Mouse (Mus musculus) cerebellum, postnatal 14 days (tissue): ENCODE measurements at regions not wholly inside any gene's neighbourhood (a gene's known extent, or its start where the extent isn't known, plus 50 kb on each side); places are given as distances from the start of the nearest gene placed in this dataset.

ENCODE experiments used
- DNase-seq, 2 experiments: peaks; one replicate each; pipeline ENCODE4 v3.0.0; 2021; ENCODE audit warnings: mixed read lengths in 2 of 2

DNA sequence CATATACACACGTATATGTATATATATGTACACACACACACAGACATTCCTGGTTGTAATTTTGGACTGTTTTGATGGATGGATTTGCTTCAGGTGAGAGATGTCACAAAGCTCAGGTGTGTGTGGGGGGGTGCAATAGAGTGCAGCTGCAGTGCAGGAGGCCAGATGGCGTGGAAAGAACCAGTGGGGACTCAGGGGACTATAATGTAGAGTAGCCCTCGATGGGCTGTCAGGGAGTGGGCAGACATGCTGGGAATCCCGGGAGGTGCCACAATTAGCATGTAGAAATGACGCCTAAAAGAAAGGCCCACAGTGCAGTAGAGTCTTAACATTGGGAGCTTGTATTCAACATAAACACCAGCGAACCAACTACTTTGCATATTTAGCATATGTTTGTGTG lies 763.5 kb upstream of the Car8 start:
- DNase-seq: no peak

DNA sequence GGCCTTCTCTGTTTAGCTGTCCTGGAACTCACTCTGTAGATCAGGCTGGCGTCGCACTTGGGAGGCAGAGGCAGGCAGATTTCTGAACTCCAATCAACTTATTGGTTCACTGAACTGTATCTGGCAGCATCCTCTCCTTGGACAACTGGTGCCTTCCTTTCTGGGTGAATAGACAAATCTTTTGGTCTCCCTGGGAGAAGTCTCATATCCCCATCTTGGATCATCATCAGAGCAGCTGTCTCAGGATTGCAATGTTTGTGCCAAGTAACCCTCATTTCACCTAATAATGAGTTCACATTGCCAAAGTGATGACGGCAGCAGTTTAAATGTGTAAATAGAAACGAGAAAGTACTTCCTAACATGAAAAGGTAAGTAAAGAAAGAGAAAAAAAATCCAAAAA lies 759.8 kb upstream of the Car8 start:
- peak in 1 of 2 experiments; percentile 29 for DNase-seq

DNA sequence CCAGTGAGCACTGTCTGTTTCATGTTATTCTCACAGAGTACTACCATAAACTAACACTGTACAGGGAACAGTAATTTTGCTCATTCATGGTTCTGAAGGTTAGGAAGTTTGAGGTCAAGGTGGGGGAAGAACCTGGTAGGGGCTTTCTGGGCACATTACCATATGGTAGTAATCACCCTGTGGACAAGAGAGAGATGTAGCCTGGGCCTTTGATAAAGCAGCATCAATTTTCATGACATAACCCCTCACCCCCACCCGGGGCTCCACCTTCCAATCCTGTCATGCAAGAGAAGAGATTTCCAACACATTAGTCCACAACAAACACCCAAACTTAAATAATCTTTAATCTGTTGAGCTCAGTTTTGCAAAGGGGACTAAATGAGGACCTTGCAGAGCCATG lies 753.3 kb upstream of the Car8 start:
- DNase-seq: no peak

DNA sequence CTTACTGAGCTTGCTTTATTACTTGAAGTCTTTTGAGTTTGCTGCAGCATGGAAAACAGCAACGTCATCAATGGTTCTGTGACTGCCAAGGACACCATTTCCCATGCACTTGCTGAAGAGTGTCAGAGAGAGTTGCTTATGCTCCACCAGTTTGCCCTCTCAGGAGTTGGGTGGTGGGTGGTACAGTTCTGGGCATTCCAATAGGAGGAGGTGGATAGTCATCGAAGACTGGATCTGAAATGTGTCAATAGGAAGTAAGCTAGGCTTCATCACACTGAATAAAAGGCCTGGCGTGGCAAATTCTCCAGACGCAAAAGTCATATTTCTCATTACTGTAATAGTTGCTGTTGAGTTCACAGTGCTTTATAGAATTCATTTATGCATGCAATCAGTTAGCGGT lies 751.7 kb upstream of the Car8 start:
- no peak for DNase-seq

DNA sequence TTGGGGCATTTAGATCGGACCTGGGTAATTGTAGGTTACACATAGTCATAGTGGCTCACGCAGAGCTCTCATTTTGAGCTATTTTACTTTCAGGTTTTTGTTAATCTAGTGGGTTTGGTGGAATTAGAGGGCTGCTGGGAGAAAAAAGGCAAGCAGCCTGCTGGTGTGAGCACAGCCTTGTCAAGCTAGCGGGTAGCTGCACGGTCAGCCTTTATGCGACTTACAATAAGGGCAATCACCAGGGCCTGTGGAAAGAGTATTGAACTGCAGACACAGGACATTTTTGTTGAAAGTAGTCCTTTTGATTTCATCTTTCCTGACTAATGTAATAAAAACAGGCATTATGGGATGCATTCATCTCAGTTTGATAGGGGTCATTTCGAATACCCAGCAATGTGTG lies 750.8 kb upstream of the Car8 start:
- no peak for DNase-seq

DNA sequence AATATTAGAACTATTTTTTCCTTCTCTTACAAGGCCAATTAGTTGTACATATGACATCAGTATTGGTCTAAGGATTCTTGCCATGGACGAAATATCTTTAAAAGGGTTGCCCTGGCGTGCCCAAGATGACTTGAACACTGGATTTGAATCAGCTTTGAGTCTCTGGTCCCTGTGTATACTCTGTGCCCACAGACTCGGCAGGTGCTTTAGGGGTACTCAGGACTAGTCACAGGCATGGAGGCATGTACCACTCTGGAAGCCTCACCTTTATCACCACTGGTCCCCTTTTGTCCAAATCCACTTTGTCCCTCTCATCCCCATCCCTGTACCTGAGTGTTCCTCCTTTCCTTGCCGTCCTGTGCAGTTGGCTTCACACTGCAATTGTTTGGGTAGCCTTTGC lies 750.3 kb upstream of the Car8 start:
- no peak for DNase-seq

DNA sequence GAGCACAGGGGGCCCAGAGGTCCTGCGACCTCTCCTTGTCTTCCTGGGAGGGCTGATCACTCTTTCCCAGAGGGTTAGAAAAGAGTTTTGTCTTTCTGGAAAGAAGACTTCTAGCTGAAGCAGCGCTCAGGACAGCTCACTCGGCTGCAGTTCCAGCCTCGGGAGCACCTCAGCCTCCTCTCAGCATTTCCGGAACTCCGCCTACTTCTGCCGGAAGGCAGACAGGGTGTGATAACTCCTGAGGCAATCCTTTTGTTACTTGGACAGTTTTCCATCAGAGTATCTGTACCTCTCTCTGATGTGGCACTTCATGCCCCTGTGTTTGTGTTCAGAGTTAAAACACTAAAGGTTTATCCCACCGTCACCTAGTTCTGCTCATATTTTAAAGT lies 749.5 kb upstream of the Car8 start:
- DNase-seq: no peak

DNA sequence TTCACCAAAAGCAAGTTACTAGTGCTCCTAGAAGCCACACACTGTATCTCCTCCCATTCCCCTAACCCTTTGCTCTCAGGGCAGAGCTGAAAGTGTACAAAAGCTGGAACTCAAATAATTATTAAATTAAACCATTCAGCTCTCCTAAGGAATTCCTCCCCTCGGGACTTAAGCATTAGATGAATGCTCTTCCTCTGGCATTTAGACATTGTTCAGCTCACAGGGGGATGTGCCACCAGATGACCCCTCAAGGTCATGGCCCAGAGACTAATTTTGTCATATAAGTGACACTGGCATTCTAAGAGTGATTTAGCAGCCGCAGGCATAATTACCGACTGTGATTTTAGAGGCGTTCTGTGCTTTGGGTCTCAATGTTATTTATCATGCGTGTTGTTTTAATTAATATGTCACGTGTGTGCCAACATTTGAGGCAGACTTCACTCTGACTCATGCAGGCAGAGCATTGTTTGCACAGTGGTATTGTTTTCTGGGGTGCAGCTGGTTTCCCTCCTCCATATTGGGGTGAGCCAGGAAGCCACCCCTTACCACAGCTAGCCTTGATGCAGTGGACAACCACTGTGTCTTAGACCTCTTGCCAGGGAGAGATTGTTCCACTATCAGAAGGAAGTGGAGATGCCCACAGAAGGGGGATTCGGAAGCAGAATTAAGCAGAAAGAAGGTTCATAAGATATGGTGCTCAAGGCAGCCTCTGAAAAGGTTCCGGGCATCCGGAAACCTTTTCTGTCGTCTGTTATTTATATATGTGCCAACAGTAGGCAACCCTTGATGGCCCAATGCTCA lies 748.9 kb upstream of the Car8 start:
- no peak for DNase-seq

DNA sequence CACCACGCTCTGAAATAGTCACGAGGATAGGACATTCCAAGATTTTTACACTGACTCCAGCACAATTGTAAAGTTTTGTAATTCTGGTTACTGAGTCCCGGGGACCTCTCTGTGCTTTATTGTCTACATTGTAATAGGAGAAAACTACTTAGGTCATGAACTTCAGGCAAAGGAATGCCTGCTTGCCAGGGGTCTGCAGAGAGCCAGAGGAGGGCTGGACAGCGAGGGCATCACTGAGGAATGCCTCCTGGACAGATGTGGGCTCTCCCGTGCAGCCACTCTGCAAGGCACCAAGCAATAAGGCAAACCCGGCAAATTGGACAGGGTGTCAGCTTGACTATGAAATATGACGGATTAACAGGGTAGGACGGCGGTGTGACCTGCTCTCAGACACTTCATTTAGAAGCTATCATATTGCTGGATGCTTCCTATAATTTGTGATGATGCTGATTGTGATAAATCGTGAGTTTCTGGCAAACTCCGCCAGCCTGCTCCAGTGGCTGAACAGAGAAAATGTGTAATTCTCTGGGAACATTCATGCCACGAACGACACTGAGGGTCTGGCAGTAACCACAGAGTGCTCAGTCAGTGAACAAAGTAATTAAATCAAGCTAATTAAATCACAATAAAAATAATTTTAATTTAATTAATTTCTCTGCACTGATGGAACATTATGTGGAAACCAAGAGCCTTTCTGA lies 747.7 kb upstream of the Car8 start:
- DNase-seq: no peak

DNA sequence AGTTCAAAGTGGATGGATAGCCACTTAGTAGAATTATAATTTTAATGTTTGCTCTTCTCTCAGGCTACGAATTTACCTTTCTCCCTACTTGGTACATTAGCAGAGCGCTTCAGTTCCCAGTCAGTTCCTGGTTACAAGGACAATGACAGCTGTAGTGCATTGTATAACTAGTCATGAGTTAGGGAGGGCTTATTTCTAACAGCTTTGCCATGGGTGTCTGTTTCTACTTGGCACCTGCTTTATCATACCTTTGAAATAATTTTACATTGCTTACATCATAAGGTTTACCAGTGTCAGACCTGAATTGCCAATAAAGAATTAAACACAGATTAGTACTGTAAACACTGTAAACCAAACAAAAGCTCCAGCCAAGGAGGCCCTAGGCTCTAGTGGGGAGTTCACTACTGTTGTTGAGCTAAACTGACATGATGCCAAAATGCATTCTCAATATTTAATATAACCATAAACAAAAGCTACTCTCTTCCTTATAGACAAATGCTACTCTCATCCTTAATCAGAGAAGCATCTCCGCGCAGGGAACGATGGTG lies 745.3 kb upstream of the Car8 start:
- DNase-seq: no peak

DNA sequence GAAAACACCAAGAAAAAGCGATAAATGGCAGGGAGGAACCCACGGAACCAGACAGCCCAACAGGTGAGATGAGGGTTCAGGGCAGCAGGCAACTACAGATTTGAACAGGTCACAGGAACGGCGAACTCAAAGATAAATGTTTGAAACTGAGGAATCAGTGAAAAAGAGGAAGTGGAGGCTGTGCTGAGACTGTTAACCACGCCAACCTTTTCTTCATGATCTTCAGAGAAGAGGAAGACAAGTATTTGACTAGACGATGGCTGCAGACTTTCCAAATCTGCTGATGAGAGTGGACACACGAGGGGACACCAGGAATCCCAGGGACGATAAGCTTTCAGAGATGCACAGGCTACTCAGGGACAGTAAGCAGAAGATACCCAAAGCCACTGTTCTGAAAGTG lies 740.1 kb upstream of the Car8 start:
- DNase-seq: no peak

DNA sequence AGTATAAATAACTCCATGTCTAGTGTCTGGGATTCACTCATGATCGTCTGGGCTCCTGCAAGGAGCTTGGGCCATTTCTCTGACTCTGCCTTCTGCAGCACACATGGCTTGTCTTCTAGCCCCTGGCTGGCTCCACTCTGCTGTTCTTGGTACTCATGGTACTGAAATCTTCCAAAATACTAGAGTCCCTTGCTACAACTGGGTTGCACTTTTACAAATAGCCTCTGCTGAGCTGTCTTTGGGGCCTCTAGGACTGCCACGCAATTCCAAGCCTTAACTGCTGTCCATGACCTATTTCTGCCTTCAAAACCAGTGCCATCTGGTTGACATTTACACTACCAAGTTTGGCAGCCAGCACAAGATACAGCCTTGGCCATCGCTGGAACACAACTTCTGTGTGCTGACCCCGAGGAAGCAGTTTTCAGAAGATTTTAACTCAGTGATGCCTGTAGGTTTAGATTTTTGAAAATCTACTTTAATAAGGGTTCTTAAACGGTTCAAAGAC lies 731.2 kb upstream of the Car8 start:
- DNase-seq: peak in 1 of 2 experiments; percentile 28

DNA sequence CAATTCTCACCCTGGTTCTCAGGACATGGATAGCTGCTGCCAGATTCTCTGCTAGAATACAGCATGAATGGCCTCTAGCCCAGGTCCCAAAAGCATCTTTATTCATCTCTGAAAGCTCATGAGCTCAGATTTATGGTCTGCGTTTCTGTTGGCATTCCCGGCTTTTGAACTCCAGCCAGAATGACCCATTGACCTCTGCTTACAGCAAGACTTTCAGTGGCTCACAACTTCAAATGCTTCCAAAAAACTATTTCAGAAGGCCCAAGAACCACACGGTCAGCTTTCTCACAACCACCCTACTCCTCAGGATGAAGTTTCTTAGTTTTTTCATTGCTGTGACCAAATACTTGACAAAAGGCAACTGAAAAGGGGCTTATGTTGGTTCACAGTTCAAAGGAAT lies 729.9 kb upstream of the Car8 start:
- DNase-seq: no peak

DNA sequence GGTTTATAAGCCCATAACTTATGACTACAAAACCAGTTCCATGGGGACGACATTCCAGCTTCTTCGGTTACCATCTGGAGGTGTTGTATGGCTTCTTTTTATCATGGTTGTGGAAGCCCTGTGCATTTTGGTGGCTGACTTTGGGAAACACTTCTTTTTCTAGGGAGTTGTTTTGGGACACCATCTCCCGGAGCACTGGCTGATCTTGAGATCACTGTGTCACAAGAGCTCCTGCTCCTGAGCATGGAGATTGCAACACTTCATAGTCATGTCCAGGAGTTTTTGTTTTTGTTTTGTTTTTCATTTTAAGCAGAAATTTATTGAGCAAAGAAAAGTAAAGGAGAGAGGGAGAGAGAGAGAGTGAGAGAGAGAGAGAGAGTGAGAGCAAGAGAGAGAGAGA lies 729.1 kb upstream of the Car8 start:
- DNase-seq: no peak

DNA sequence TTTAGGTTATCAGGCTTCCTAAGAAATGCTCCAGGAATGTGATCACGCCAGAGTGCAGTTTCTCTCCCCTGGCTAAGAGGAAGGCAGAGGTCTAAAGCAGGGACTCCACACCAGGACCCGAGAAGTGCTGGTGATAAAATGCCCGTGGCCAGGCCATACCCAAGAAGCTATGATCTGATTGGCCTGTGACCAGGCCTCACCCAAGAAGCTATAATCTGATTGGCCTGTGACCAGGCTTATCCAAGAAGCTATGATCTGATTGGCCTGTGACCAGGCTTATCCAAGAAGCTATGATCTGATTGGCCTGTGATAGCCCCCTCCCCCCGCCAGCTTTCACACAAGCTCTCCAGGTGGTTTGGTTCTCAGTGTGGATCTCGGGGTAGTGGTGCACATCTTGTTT lies 726.7 kb upstream of the Car8 start:
- no peak for DNase-seq

DNA sequence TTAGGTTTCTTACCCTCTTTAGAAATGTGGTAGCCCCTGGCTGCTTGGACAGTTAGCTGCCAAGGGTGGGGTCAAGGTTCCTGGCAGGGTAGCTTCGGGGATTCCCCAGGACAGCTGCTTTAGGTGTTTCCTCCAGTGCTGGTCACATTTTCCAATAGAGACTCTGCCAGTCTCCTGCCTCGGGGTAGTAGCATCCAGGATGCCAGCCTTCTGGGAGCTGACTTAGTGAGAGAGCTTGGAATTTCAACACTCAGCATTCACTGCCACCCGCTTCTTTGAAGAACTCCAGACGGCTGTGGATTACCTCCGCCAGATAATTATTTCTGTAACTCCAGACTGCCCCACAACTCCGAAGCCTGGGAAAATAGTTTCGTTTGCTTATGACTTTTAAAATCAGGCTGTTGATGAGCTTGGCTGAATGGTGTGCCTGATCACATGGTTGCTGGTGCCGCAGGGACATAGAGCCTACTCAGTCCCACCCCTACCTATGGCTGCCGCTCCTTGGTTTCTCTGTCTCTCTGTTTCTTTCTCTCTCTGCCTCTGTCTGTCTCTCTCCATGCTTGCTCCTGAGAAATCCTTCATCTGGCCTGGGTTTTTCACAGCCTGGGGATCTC lies 724.2 kb upstream of the Car8 start:
- peak in 1 of 2 experiments; percentile 40 for DNase-seq

DNA sequence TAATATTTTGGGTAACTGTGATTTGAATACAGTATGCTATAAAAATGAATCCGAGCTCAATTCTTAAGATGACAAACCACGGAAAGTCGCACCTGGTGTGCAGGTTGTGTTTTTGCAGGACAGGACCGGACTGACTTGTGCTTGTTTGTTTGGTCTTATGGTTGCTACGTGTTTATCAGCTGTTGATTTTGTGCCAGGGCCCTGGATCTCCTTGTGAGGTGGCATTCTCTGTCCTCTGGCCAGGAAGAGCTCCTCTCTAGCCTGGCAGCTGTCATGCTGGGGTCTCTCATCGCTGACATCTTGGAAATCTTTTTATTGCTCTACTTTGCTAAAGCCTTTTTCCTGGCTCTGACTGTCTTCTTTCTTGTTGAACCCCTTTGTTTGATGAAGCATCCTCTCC lies 723.0 kb upstream of the Car8 start:
- peak in 1 of 2 experiments; percentile 37 for DNase-seq

DNA sequence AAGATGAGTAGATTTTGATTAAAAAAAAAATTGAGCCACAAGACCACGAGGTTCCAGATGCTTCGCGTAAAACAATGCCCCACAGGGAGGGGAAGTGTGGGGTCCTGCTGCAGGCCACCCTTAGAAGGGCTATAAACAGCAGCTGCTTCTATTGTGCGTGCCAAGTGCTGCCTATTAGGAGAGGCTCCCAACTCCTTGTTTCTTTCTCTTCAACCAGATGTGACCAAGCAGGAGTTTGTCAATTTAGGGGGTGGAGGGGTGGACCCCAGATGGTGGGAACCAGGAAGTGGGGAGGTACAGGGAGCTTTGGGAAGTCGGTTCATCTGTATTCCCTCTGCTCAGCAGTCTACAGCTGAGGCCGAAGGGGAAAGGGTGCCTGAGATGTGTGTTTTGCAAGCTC lies 718.9 kb upstream of the Car8 start:
- DNase-seq: no peak

DNA sequence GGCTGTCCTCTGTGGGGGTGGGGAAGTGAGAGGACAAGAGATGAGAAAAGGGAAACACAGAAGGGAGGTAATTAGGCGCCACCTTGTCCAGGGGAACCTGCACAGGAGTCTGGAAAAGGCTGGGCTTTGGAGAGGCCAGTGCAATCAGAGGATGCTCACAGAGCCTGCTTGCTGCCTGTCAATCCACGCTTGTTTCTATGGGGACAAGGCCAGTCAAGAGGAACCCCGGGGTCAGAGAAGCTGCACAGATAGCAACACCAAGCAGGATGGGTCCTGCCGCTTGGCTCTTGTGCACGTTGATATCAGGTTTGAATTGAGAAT lies 718.1 kb upstream of the Car8 start:
- peak; percentile 47 to 51 for DNase-seq

DNA sequence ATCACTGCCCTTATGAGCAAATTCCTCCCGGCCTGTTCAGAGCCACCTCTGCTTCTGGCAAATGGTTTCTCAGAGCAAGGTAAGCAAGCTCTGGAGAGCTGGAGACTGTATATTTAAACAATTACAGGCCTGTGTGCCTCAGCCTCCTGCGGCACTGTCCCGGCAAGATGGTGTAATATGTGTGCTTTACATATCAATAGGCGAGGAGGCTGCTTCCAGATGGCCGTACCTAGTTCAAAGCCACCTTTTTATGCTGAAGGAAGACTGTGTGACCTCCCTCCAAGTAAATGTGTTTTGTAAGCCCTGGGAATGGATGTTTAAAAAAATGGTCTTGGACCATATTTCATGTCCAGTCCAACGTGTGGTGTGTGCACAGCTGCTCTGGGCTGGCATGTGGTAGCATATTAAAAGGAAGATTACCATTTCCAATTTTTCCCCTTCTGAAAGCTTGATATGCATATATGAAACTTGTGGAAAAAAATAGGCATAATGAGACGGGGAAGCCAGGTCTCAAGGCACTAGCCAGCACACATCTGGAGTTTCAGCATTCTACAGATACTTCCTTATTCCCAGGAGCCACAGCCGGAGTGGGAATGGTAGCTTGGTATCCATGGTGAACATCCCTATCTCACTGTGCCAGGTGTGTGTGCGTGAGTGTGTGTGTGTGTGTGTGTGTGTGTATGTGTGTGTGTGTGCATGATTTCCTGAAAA lies 717.6 kb upstream of the Car8 start:
- no peak for DNase-seq

DNA sequence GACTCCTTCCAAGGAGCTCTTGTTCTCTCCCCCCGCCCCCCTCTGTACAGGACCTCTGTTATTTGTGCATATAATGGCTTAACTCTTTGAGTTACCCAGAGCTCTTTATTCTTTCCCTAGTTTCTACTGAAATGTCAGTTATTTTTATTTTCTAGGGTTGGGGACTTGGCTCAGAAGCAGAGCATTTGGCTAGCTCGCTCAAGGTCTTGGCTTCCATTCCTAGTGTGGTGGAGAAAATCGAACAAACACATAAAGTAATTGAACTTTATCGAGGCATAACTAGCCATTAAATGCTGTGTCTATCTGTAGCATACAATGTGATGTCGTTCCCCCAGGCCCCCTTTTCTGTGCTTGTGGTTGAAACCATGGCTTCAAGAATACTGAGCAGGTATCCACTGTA lies 716.5 kb upstream of the Car8 start:
- DNase-seq: peak; percentile 30 to 63

DNA sequence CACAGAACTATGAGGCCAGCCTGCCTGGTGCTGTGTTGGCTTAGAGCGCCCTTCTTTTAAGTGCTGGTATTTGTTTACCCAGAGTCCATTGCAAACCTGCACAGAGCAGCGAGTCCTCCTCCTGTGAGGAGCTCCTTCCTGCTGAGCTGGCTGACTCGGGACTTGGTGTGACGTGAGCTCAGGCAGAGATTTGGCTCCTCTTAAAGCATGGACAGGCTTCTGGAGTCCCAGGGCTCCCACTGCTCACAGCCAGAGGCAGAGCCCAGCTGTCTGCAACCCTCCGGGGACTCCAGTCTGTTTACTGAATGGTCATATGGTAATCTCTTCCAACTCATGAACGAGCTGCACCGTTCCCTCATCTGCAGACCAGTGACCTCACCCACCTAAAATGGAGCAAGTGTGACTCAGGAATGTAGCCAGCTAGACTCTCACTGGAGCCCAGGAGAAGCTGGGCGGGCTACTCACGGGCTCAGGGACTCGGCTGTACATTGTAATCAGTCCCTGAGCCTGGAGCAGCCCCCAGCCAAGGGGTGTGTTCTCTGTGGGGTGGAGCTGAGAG lies 715.6 kb upstream of the Car8 start:
- peak in 1 of 2 experiments; percentile 42 for DNase-seq

DNA sequence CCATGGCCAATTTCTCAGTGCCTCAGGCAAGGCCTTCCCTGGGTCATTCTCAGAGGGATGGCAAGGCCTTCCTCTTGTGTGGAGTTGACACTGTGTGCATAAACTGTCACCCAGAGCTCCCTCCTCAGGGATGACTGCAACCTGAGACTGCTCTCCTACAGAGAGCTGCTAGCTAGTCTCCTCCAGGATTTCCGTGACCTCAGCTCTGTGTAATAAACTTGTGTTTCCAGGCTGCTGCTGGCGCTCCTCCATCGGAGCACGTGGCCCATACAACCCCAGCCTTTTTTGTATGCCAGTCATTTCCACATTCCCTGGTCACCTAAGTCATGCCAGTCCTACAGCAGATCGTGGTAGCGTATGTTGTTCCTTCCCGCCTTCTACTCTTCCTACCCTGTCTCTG lies 714.3 kb upstream of the Car8 start:
- DNase-seq: peak in 1 of 2 experiments; percentile 29
